Mouse (Mus musculus): ENCODE results near the gene Dnah8.

GRCm38 (mm10) chr17:30858586-30859259 lies 234.6 kb downstream of the Dnah8 start:
- TF ChIP-seq POLR2A (IDR thresholded peaks at IDR 0.05; ENCODE audit: extremely low read depth, insufficient read depth, low read length) (no peak), CTCF (IDR thresholded peaks at IDR 0.05; ENCODE audit: extremely low read depth, insufficient read depth, low read length) (no peak)
